Mouse (Mus musculus) forebrain, embryonic 14.5 days (tissue): ENCODE data around the gene Ifitm1. TPM values are rescaled to one million over a fixed set of nuclear protein-coding genes. Genes with fewer than 3 reads are reported as not detected.
A peak's percentile ranks its signal among the peaks of the same experiment; 100 is the strongest.

ENCODE experiments used
- ATAC-seq: fragments of 200-750 bp; cut with Nextera tagmentation; 2 replicates; pipeline ENCODE4 v1.8.0; 2017; ENCODE audit warnings: mild to moderate bottlenecking, moderate library complexity
- DNase-seq: peaks from one replicate; pipeline ENCODE4 v3.0.0-alpha.2; 2015; ENCODE audit warnings: low spot score
- H3K27ac ChIP-seq: fragments of 300-500 bp; sonication (generic); 2 replicates; pipeline ENCODE4 v1.5.1; 2014; ENCODE audit warnings: low read depth, mild to moderate bottlenecking, control low read depth, low read length, moderate library complexity
- H3K27me3 ChIP-seq: fragments of 300-500 bp; sonication (generic); replicated peaks from 2 replicates; pipeline ENCODE4 v1.6.1; 2014; ENCODE audit warnings: low read length, control low read depth, mixed read lengths; ENCODE audit not compliant: control insufficient read depth, insufficient read depth
- H3K36me3 ChIP-seq: fragments of 300-500 bp; sonication (generic); 2 replicates; pipeline ENCODE4 v1.6.1; 2014; ENCODE audit warnings: low read length, control low read depth; ENCODE audit not compliant: control insufficient read depth, insufficient read depth
- H3K4me1 ChIP-seq: fragments of 300-500 bp; sonication (generic); 2 replicates; pipeline ENCODE4 v1.6.1; 2014; ENCODE audit warnings: antibody characterized with exemption, low read length, control low read depth; ENCODE audit not compliant: control insufficient read depth, insufficient read depth
- H3K4me2 ChIP-seq: fragments of 300-500 bp; sonication (generic); 2 replicates; pipeline ENCODE4 v1.6.1; 2014; ENCODE audit warnings: mild to moderate bottlenecking, control low read depth, low read length
- H3K4me3 ChIP-seq: fragments of 300-500 bp; sonication (generic); 2 replicates; pipeline ENCODE4 v1.5.1; 2014; ENCODE audit warnings: low read depth, low read length, control low read depth
- H3K9ac ChIP-seq: fragments of 300-500 bp; sonication (generic); 2 replicates; pipeline ENCODE4 v1.6.1; 2014; ENCODE audit warnings: mild to moderate bottlenecking, low read length, control low read depth, moderate library complexity
- H3K9me3 ChIP-seq: fragments of 300-500 bp; sonication (generic); replicated peaks from 2 replicates; pipeline ENCODE4 v1.6.1; 2016; ENCODE audit warnings: low read length, control low read depth, mixed read lengths; ENCODE audit not compliant: control insufficient read depth
- WGBS: fragments of 180-500 bp; shearing (Covaris S2); extraction: QIAGEN DNeasy Blood & Tissue Kit; methylation state at CpG from one replicate; pipeline ENCODE4 v1.1.7; 2014; 5-methylcytosine and 5-hydroxymethylcytosine counted together
- polyA plus RNA-seq: library from polyadenylated mRNA; unstranded; fragments of >200 nt; fragmentation: Nextera tagmentation; extraction: Ambion mirVana; gene quantifications from 2 replicates; pipeline ENCODE4 v1.2.1, GENCODE M21; 2014

Gene Ifitm1
- polyA plus RNA-seq, 1 experiment from 2014 or later: 11.0 TPM

DNA sequence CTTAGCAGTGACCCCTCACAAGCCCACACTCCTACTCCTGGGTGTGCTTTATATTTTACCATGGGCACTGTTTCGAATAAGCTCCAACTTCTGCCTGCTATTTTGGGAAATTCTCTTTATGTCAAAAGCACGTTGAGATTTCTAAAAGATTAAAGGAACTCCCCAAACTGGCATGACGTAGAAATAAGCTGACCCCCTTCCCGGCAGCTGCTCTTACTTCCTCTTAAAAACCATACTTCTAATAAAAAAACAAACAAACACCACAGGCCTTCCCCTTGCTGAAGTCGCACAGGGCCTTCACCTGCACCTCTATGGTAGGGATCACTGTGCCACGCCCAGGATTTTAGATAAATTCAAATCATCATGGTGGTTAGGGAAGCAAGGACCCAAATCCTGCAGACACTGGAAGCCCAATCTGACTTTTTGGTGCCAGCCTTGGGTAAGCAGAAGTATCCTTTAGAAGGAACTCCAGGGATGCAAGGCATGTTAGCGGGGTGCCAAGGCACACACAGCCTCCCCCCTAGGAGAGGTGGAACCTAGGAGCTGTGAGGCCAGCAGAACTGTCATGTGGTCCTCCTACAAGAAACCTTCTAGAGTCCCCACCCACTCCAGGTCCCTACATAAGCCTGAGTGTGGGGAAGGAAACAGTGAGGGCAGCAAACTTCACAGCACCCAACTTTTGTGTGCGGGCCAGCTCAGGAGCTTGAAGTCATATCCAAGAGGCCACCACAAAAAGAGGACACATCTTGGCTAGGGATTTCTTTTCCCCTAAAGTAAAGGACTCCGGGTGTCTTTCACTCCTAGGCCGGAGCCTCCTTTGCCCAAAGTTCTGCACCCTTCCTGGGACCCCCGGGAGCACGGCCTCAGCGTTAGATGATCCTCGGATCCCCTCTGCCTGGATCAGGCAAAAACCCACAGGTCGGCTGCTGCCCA is 13.0 kb upstream of the Ifitm1 start:
- H3K9me3 ChIP-seq: no peaks in the 10 kb centered on the region
- ATAC-seq: no peak
- no peaks in the 10 kb centered on the region for H3K36me3 ChIP-seq
- H3K27ac ChIP-seq: no peak overlapping the region
- no peaks in the 10 kb centered on the region for H3K27me3 ChIP-seq
- no peak for DNase-seq
- H3K4me3 ChIP-seq: 0 out of 2 replicates have a peak overlapping the region, but pooled peaks have one; percentile 11
- WGBS: 71% methylated on average over 15 of the region's 15 CpGs
- peaks cover 8% of the 10 kb centered on the region; the same call in 1 of the 2 replicates for H3K4me1 ChIP-seq
- H3K4me2 ChIP-seq: peak overlapping the region; percentile 49
- H3K9ac ChIP-seq: no peak overlapping the region; the same call in 1 of the 2 replicates

DNA sequence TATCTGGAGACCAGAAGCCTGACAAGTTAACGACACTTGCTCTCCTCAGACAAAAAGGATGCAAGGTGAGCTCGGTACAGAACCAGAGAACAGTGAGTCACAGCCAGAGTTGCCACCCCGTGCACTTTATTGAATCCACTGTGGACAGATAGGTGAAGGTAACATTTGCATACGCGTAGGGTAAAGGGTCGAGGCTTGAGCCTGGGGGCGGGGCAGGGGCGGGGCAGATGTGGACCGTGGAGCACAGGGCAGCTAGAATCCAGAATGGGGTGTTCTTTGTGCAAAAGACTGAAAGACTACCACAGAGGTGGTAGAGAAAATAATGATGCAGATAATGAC is 12.3 kb upstream of the Ifitm1 start:
- Histone ChIP-seq H3K27ac (no peak overlapping the region), H3K27me3 (no peaks in the 10 kb centered on the region), H3K9ac (peak overlapping the region; percentile 43; the same call in 1 of the 2 replicates), H3K4me2 (peak overlapping the region; percentile 49), H3K4me1 (peaks cover 12% of the 10 kb centered on the region; the same call in 1 of the 2 replicates), H3K36me3 (no peaks in the 10 kb centered on the region), H3K4me3 (peak overlapping the region; percentile 11; the same call in 1 of the 2 replicates), H3K9me3 (no peaks in the 10 kb centered on the region)
- no peak for ATAC-seq
- no peak for DNase-seq
- WGBS: 12% methylated on average over 9 of the region's 9 CpGs

DNA sequence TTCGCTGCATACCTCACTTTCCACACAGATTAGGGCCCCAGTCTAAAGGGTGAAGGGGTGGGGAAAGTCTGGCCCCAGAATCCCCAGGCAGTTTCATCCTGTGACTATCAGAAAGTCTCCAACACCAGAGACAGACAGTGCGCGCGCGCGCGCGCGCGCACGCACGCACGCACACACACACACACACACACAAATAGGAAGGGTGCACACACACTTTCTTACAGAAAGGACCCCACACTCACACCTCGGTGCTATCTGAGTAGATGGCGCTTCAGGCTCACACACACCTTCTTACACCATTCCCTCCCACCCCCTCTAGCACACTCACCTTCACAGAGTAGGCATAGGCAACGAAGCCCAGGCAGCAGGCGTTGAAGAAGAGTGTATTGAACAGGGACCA is 11.7 kb upstream of the Ifitm1 start:
- H3K4me1 ChIP-seq: peaks cover 12% of the 10 kb centered on the region; the same call in 1 of the 2 replicates
- H3K27me3 ChIP-seq: no peaks in the 10 kb centered on the region
- ATAC-seq: peak; percentile 55; the same call in 1 of the 2 replicates
- DNase-seq: peak; percentile 33
- peak overlapping the region; percentile 49 for H3K4me2 ChIP-seq
- WGBS: 17% methylated on average over 17 of the region's 17 CpGs
- peak overlapping the region; percentile 25 for H3K4me3 ChIP-seq
- H3K36me3 ChIP-seq: no peaks in the 10 kb centered on the region
- peak overlapping the region; percentile 43; the same call in 1 of the 2 replicates for H3K9ac ChIP-seq
- no peak overlapping the region for H3K27ac ChIP-seq
- H3K9me3 ChIP-seq: no peaks in the 10 kb centered on the region

DNA sequence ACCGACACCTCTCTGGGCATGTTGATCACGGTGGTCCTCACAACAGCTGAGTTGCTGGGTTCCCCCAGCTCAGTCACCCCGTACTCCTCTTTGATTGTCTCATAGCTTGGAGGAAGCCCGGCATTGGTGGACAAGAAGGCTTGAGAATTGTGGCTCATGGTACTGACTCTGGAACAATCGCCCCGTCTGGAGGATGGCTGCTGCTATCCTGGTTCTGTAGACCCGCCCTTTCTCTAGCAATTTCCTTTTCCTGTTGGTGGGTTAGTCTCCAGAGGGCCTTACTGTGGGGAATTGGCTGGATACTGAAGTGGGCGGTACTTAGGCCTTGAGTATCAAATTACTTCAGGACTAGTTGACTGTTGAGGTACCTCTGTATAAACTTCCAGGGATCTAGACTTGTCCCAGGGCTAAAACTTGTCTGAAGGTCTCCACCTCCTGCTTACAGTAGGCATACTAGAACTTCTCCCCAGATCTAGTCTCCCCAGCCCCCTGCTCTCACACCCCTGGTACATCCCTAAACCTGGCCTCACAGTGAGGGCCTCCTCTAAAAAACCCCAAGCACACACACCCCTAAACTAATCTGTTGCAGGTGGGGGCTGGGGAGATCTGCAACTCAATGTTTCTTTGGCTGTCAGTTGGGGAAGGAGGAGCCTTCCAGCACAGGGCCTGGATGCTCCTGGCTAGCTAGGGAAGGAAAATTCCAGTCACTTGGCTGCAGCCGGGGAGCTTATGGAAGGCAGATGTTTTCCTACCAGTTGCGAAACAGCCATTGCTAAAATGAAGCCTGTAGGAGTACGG is 11.1 kb upstream of the Ifitm1 start, which contains the start of the genes Gm45717 and Ifitm2:
Gene Gm45717, minus strand, starts transcription at position 180 of the 798 bp plus-strand sequence.
Gene Ifitm2, minus strand, starts transcription at position 230 of the 798 bp plus-strand sequence.
- H3K9ac ChIP-seq: peak within 1 kb of the TSS; percentile 43; the same call in 1 of the 2 replicates
- ATAC-seq: peak; percentile 68
- no peaks in the 10 kb centered on the region for H3K9me3 ChIP-seq
- no peaks in the 10 kb centered on the region for H3K36me3 ChIP-seq
- peaks cover 12% of the 10 kb centered on the region; the same call in 1 of the 2 replicates for H3K4me1 ChIP-seq
- WGBS: 32% methylated on average over 11 of the region's 11 CpGs
- no peaks in the 10 kb centered on the region for H3K27me3 ChIP-seq
- peak within 1 kb of the TSS; percentile 49 for H3K4me2 ChIP-seq
- peak within 1 kb of the TSS; percentile 25 for H3K4me3 ChIP-seq
- peak; percentile 67 for DNase-seq
- 0 out of 2 replicates have a peak within 1 kb of the TSS, but pooled peaks have one; percentile 27 for H3K27ac ChIP-seq

DNA sequence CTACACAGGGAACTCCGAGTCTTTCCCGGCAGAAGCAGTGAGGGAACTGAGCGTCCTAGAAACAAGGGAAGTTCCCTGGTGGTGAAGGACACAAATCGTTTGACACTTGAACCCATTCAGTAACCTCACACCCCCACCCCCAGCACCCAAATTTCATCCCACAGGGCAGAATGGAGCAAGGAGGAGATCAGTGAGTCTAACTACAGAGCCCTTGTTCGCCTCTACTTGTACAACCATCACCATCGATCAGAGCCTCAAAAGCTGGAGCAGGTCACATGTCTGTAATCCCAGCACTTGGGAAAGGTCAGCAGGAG is 10.5 kb upstream of the Ifitm1 start:
- Histone ChIP-seq H3K9me3 (no peaks in the 10 kb centered on the region), H3K27me3 (no peaks in the 10 kb centered on the region), H3K27ac (no peak overlapping the region), H3K4me2 (no peak overlapping the region), H3K36me3 (no peaks in the 10 kb centered on the region), H3K9ac (no peak overlapping the region), H3K4me1 (peaks cover 12% of the 10 kb centered on the region; the same call in 1 of the 2 replicates), H3K4me3 (no peak overlapping the region)
- no peak for ATAC-seq
- no peak for DNase-seq
- 68% methylated on average over 6 of the region's 6 CpGs for WGBS

DNA sequence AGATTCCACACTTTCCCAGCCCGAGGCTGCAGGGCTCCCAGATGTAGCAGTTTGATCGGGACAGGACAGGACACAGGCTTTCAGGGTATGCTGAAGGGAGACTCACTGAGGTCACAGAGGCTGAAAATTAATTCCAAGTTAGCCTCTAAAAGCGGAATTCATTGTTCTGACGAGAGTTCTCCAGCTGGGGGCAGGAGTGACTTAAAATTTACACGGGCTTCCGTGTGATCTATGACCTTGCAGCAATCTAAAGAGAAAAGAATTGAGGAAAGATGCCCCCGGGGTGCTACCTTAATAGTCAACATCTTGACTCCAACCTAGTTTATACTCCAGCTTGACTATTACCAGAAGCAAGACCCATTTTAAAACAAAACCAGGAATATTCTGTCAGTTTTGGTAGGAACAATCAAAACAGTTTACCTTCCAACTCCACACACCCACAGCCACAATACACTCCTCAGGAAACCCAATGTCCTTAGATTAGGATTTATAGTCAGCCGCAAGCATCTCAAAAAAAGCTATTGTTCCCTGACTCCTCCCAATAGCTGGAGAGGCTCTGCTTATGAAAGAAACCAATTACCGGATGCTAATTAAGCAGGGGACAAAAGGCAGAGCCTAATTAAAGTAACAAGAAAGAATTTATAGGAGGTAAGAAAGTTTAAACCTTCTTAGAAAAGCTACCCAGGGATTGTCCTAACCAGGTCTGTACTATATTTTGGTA is 7.7 kb upstream of the Ifitm1 start:
- WGBS: 2% methylated on average over 9 of the region's 9 CpGs
- no peak overlapping the region for H3K4me2 ChIP-seq
- H3K27me3 ChIP-seq: no peaks in the 10 kb centered on the region
- DNase-seq (peak; percentile 63), ATAC-seq (no peak)
- H3K4me1 ChIP-seq: peaks cover 12% of the 10 kb centered on the region; the same call in 1 of the 2 replicates
- no peak overlapping the region for H3K27ac ChIP-seq
- no peaks in the 10 kb centered on the region for H3K36me3 ChIP-seq
- no peaks in the 10 kb centered on the region for H3K9me3 ChIP-seq
- no peak overlapping the region for H3K4me3 ChIP-seq
- no peak overlapping the region for H3K9ac ChIP-seq

DNA sequence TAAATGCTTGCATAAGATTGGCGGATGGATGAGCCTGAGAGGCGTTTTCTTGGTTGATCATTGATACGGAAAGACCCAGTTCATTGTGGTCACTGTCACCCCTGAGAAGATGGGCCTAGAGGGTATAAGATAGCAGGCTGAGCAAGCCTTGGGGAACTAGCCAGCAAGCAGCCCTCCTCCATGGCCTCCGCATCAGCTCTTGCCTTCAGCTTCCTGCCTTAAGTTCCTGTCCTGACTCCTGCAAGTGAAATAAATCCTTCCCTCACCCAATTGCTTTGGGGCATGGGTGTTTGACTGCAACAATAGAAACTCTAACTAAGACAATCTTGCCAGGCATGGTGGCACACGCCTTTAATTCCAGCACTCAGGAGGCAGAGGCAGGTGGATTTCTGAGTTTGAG is 7.0 kb upstream of the Ifitm1 start:
- WGBS: 36% methylated on average over 5 of the region's 5 CpGs
- ATAC-seq (no peak), DNase-seq (no peak)
- H3K4me2 ChIP-seq: no peak overlapping the region
- H3K27me3 ChIP-seq: no peaks in the 10 kb centered on the region
- no peak overlapping the region for H3K27ac ChIP-seq
- peaks cover 8% of the 10 kb centered on the region; the same call in 1 of the 2 replicates for H3K4me1 ChIP-seq
- no peak overlapping the region for H3K9ac ChIP-seq
- no peak overlapping the region for H3K4me3 ChIP-seq
- no peaks in the 10 kb centered on the region for H3K9me3 ChIP-seq
- H3K36me3 ChIP-seq: no peaks in the 10 kb centered on the region

DNA sequence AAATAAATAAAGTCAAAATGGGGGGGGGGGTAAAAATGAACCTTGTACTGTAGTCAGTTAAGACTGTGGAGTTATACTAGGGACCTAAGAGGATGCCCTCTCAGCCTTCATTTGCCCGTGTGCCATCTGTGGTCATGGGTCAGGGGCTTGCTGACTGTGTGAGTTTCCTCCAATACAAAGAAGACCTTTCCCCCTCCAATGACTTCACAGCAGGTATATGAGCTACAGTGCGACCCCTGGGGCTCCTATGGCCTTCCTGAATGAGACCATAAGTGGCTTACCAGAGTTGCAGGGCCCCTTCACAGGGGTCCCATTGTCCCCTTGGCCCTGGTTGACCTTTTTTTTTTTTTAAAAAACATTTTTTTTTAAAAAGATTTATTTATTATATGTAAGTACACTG is 5.6 kb upstream of the Ifitm1 start:
- no peak for ATAC-seq

More for the DNA sequence above, 5.6 kb upstream of the Ifitm1 start:
- Histone ChIP-seq H3K9ac (no peak overlapping the region), H3K9me3 (no peaks in the 10 kb centered on the region), H3K27me3 (no peaks in the 10 kb centered on the region), H3K4me2 (no peak overlapping the region), H3K27ac (no peak overlapping the region), H3K4me3 (no peak overlapping the region), H3K4me1 (peaks cover 5% of the 10 kb centered on the region; the same call in 1 of the 2 replicates), H3K36me3 (no peaks in the 10 kb centered on the region)
- WGBS: 44% methylated on average over 2 of the region's 2 CpGs
- DNase-seq: no peak
